Mouse (Mus musculus) kidney, embryonic 16.5 days (tissue): ENCODE measurements at regions not wholly inside any gene's neighbourhood (a gene's known extent, or its start where the extent isn't known, plus 50 kb on each side); places are given as distances from the start of the nearest gene placed in this dataset.

Experiments used
- ATAC-seq: fragments of 200-750 bp; cut with Nextera tagmentation; 2 replicates; pipeline ENCODE4 v1.8.0; 2017; ENCODE audit warnings: moderate TSS enrichment; ENCODE audit not compliant: low FRiP score, low TSS enrichment
- H3K27ac ChIP-seq: fragments of 300-500 bp; sonication (generic); 2 replicates; pipeline ENCODE4 v1.5.1; 2014; ENCODE audit warnings: low read length
- H3K27me3 ChIP-seq: fragments of 300-500 bp; sonication (generic); 2 replicates; pipeline ENCODE4 v1.6.1; 2014; ENCODE audit warnings: low read length, control low read depth, mixed read lengths; ENCODE audit not compliant: insufficient read depth
- H3K36me3 ChIP-seq: fragments of 300-500 bp; sonication (generic); 2 replicates; pipeline ENCODE4 v1.6.1; 2014; ENCODE audit warnings: low read length, control low read depth, mixed read lengths; ENCODE audit not compliant: insufficient read depth
- H3K4me1 ChIP-seq: fragments of 300-500 bp; sonication (generic); 2 replicates; pipeline ENCODE4 v1.6.1; 2014; ENCODE audit warnings: low read length, control low read depth, mixed read lengths; ENCODE audit not compliant: insufficient read depth
- H3K4me2 ChIP-seq: fragments of 300-500 bp; sonication (generic); replicated peaks from 2 replicates; pipeline ENCODE4 v1.6.1; 2014; ENCODE audit warnings: low read depth, low read length
- H3K4me3 ChIP-seq: fragments of 300-500 bp; sonication (generic); 2 replicates; pipeline ENCODE4 v1.5.1; 2014; ENCODE audit warnings: mild to moderate bottlenecking, low read length
- H3K9ac ChIP-seq: fragments of 300-500 bp; sonication (generic); replicated peaks from 2 replicates; pipeline ENCODE4 v1.6.1; 2014; ENCODE audit warnings: low read length
- H3K9me3 ChIP-seq: fragments of 300-500 bp; sonication (generic); 2 replicates; pipeline ENCODE4 v1.6.1; 2016; ENCODE audit warnings: low read length, control low read depth
- WGBS: fragments of 180-500 bp; shearing (Covaris S2); extraction: QIAGEN DNeasy Blood & Tissue Kit; methylation state at CpG from one replicate; pipeline ENCODE4 v1.1.7; 2014; 5-methylcytosine and 5-hydroxymethylcytosine counted together

GRCm38 (mm10) chr4:131141890-131142465, 197.8 kb downstream of the Matn1 start:
- Histone ChIP-seq H3K9ac (no peak overlapping the region), H3K4me3 (no peak overlapping the region), H3K27me3 (no peaks in the 10 kb centered on the region), H3K4me1 (no peaks in the 10 kb centered on the region), H3K9me3 (peaks cover 4% of the 10 kb centered on the region; the same call in 1 of the 2 replicates), H3K36me3 (no peaks in the 10 kb centered on the region), H3K27ac (no peak overlapping the region), H3K4me2 (no peak overlapping the region)
- 72% methylated on average over 17 of the region's 17 CpGs for WGBS
- ATAC-seq = no peak

- 54% methylated on average over 1 of the region's 1 CpGs for WGBS
- no peak for ATAC-seq
- Histone ChIP-seq H3K4me3 (no peak overlapping the region), H3K27me3 (no peaks in the 10 kb centered on the region), H3K9me3 (peaks cover 4% of the 10 kb centered on the region; the same call in 1 of the 2 replicates), H3K36me3 (no peaks in the 10 kb centered on the region), H3K4me1 (no peaks in the 10 kb centered on the region), H3K27ac (no peak overlapping the region), H3K4me2 (no peak overlapping the region), H3K9ac (no peak overlapping the region)
Measured at GRCm38 (mm10) chr4:131145507-131145906, 201.3 kb downstream of the Matn1 start.

DNA sequence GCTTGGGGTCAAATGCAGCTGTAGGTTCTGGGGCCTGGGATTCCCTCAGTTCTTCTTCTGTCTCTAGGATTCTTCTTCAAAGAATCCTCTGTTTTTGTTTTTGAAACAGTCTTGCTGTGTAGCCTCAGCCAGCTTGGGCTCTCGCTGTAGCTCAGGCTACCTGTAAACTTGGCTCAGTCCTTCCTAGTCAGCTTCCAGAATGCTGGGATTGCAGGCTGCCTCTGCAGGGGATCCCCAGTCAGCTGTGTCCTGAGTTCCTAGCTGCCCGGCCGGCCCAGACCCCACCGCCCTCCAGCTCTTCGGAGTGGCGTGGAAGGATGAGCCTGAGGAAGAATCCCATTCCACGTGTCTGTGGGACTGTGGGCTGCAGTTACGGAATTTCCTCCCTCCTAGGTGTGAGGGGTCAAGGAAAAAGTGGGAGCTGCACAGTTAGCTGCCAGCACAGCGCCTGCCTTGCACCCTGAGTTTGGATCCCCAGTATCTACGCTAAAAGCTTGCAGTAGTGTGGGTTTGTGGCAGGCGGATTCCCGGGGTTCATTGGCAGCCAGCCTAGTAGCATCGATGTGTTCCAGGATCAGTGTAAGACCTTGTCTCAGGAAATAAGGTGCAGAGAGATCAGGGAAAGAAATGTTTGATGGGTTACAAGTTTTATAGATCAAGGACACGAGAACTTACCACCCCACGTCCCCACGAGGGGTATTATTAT, 204.0 kb downstream of the Matn1 start:
- H3K36me3 ChIP-seq = no peaks in the 10 kb centered on the region
- no peaks in the 10 kb centered on the region for H3K4me1 ChIP-seq
- no peak overlapping the region for H3K9ac ChIP-seq
- 60% methylated on average over 16 of the region's 16 CpGs for WGBS
- no peaks in the 10 kb centered on the region; the same call in 1 of the 2 replicates for H3K9me3 ChIP-seq
- ATAC-seq = no peak
- no peak overlapping the region for H3K4me3 ChIP-seq
- H3K4me2 ChIP-seq = no peak overlapping the region
- no peaks in the 10 kb centered on the region for H3K27me3 ChIP-seq
- H3K27ac ChIP-seq = no peak overlapping the region

GRCm38 (mm10) chr4:131149466-131149865, 205.3 kb downstream of the Matn1 start:
- Histone ChIP-seq H3K27me3 (no peaks in the 10 kb centered on the region), H3K9me3 (no peaks in the 10 kb centered on the region; the same call in 1 of the 2 replicates), H3K4me2 (no peak overlapping the region), H3K36me3 (no peaks in the 10 kb centered on the region), H3K9ac (no peak overlapping the region), H3K4me1 (no peaks in the 10 kb centered on the region), H3K4me3 (no peak overlapping the region), H3K27ac (no peak overlapping the region)
- ATAC-seq = no peak
- WGBS = 82% methylated on average over 5 of the region's 5 CpGs

DNA sequence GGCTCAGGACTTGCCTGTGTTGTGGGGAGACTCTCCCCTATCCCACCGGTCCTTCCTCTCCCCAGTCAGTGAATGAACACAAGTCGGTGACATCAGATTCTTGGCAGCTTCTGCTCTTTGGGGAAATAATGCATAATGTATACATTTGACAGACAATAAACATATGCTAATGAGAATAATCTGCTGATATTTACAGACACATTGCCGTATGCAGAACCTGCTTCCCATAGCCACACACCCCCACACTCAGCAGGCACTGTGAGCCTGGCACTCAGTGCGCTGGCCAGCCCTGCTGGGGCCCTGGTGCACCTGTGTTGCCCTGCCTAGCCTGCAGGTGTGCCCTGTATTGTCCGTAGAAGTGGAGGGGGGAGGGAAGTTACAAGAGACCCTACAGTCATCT, 215.5 kb downstream of the Matn1 start:
- 53% methylated on average over 5 of the region's 5 CpGs for WGBS

DNA sequence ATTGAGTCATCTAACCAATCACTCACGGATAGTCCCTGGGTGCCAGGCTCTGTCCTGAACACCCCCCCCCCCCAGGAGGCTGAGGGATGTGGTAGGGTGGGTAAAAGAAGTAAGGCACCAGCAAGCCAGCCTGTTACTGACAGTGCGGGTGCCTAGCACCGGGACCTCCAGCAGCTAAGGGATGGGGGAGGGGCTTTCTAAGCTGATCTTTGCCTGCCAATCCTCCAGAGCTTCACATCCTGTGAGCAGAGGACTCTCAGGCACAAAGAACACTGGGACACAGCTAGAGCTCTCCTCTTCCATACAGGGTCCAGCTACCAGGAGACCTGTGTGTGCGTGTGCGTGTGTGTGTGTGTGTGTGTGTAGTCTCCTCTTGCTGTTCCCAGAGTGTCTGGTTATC, 215.9 kb downstream of the Matn1 start:
- Histone ChIP-seq H3K27me3 (no peaks in the 10 kb centered on the region), H3K4me2 (no peak overlapping the region), H3K27ac (no peak overlapping the region), H3K4me1 (no peaks in the 10 kb centered on the region), H3K9ac (no peak overlapping the region), H3K36me3 (no peaks in the 10 kb centered on the region), H3K9me3 (no peaks in the 10 kb centered on the region), H3K4me3 (no peak overlapping the region)
- WGBS = 41% methylated on average over 5 of the region's 5 CpGs
- no peak for ATAC-seq

More for the DNA sequence above, 215.5 kb downstream of the Matn1 start:
- H3K9ac ChIP-seq = no peak overlapping the region
- no peak overlapping the region for H3K27ac ChIP-seq
- H3K27me3 ChIP-seq = no peaks in the 10 kb centered on the region
- no peak overlapping the region for H3K4me3 ChIP-seq
- H3K4me2 ChIP-seq = no peak overlapping the region
- H3K9me3 ChIP-seq = no peaks in the 10 kb centered on the region
- ATAC-seq = no peak
- H3K4me1 ChIP-seq = no peaks in the 10 kb centered on the region
- H3K36me3 ChIP-seq = no peaks in the 10 kb centered on the region

- no peaks in the 10 kb centered on the region for H3K27me3 ChIP-seq
- H3K36me3 ChIP-seq = no peaks in the 10 kb centered on the region
- H3K9me3 ChIP-seq = no peaks in the 10 kb centered on the region
- WGBS = 61% methylated on average over 9 of the region's 9 CpGs
- no peaks in the 10 kb centered on the region for H3K4me1 ChIP-seq
- H3K4me3 ChIP-seq = no peak overlapping the region
- H3K27ac ChIP-seq = no peak overlapping the region
- no peak overlapping the region for H3K4me2 ChIP-seq
- H3K9ac ChIP-seq = no peak overlapping the region
- ATAC-seq = no peak
Measured at GRCm38 (mm10) chr4:131161501-131161900, 217.3 kb downstream of the Matn1 start.

GRCm38 (mm10) chr4:131163782-131164315, 219.7 kb downstream of the Matn1 start:
- H3K27ac ChIP-seq = no peak overlapping the region
- ATAC-seq = no peak
- 31% methylated on average over 7 of the region's 7 CpGs for WGBS
- H3K4me1 ChIP-seq = no peaks in the 10 kb centered on the region
- no peaks in the 10 kb centered on the region for H3K9me3 ChIP-seq
- no peak overlapping the region for H3K4me2 ChIP-seq
- no peaks in the 10 kb centered on the region for H3K27me3 ChIP-seq
- H3K4me3 ChIP-seq = no peak overlapping the region
- H3K9ac ChIP-seq = no peak overlapping the region
- no peaks in the 10 kb centered on the region for H3K36me3 ChIP-seq

GRCm38 (mm10) chr4:131166574-131167270, 222.5 kb downstream of the Matn1 start:
- no peak overlapping the region for H3K27ac ChIP-seq
- no peaks in the 10 kb centered on the region for H3K9me3 ChIP-seq
- no peaks in the 10 kb centered on the region for H3K36me3 ChIP-seq
- WGBS = 77% methylated on average over 9 of the region's 9 CpGs
- H3K9ac ChIP-seq = no peak overlapping the region
- no peak for ATAC-seq
- no peaks in the 10 kb centered on the region for H3K27me3 ChIP-seq
- H3K4me1 ChIP-seq = no peaks in the 10 kb centered on the region
- no peak overlapping the region for H3K4me3 ChIP-seq
- H3K4me2 ChIP-seq = no peak overlapping the region

- 90% methylated on average over 2 of the region's 2 CpGs for WGBS
Measured at GRCm38 (mm10) chr4:131167921-131168320, 223.7 kb downstream of the Matn1 start.

More at GRCm38 (mm10) chr4:131167921-131168320, 223.7 kb downstream of the Matn1 start:
- Histone ChIP-seq H3K9ac (no peak overlapping the region), H3K27me3 (no peaks in the 10 kb centered on the region), H3K4me1 (no peaks in the 10 kb centered on the region), H3K4me3 (no peak overlapping the region), H3K36me3 (no peaks in the 10 kb centered on the region), H3K4me2 (no peak overlapping the region), H3K9me3 (no peaks in the 10 kb centered on the region), H3K27ac (no peak overlapping the region)
- ATAC-seq = no peak
